Mouse (Mus musculus) brain, adult 2 months (tissue): ENCODE results near the gene March9.

Experiments
- DNase-seq: peaks from one replicate; pipeline ENCODE4 v3.0.0; 2011; ENCODE audit warnings: low read depth, low spot score

March9 gene

DNA sequence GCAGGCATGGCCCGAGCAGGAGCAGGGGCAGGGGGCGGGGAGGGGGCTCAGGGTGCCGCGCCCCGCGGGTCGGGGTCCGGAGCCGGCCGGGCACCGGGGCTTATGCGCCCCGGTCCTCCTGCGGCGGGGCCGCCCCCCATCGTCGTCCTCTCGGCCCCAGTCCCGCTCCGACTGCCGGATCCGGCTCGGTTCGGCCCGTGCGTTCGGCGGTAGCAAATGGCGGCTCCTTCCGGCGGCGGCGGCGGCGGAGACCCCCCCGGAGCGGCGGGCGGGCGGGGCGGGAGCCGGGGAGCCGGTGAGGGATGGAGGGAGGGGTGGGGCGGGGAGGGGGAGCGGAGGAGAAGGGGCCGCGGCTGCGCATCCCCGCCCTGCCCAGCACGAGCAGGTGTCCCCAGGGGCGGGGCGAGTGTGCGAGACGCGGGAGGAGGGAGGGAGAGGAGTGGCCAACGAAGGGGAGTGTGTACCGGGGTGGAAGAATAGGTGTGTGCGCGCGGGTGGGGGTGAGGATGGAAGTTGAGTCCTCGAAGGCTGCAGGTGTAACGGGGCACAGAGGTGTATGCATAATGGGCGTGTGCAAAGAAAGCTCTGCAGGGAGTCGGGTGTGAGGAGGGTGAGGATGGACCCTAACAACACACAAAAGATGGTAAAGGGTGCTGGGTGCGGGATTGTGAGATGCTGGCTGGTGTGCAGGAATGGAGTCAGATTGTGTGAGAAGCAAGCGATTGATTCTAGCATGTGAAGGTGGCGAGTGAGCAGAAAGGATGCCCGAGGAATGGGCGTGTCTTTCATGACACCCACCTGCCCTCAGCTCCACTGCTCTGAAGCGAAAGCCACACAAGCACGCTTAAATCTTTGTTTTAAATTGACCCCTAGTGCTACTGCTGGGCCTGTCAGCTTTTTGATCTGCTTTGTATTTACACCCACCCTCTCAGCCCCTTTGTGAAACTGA is at the start of gene March9:
Gene March9 (minus strand): TSS at position 217 of the 949 bp plus-strand sequence.
- DNase-seq, result peak; percentile 94

GRCm38 (mm10) chr10:127108262-127108583 is 48.2 kb upstream of the March9 start:
- no peak for DNase-seq

DNA sequence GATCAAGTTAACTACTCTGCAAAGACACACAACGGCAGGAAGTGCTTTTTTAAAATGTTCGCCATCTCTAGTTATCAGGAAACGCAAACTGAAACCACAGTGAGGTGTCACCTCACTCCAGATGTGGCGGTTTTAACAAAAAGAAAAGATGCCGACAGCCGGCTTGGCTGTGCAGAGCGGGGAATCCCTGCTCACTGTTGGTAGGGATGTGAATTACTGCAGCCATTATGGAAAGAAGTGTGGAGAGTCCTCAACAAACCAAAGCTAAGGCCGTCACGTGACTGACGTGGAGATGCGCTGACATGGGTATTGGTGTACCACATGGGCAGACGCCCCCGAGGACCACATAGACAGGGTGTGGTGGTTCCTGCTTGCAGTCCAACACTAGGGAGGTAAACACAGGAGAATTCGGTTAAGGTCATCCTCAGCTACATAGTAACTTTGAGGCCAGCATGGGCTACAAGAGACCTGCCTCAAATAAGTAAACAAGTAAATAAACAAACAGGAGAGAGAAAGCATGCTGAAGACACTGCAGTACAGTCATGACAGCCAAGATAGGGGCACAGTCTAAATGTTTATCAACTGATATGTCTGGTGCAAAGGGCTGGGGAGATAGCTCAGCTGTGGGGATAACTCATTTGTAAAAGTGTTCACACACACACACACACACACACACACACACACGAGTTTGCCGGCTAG is 47.7 kb upstream of the March9 start:
- DNase-seq, result no peak

DNA sequence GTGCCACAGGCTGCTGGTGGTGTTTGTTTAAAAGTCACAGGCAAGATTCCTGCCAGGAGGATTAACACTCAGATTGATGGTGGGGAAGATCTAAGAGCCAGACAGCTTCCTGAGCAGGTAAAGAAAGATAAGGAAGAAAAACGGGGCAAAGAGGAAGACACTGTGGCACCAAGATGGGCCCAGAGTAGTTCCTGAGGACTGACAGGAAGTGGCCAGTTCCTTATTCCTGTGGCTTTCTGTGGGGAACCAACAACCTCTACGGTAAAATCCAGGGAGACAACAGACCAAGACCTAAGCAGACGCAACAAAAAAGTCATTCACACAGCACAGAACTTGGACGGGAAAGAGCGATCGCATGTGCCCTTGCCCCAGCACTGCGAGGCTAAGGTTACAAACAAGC is 43.6 kb upstream of the March9 start:
- DNase-seq, result no peak

- DNase-seq, result no peak
Measured at GRCm38 (mm10) chr10:127101151-127101550, 41.2 kb upstream of the March9 start.

- DNase-seq, result no peak
Measured at GRCm38 (mm10) chr10:127100414-127100813, 40.4 kb upstream of the March9 start.

- no peak for DNase-seq
Measured at GRCm38 (mm10) chr10:127099868-127100267, 39.9 kb upstream of the March9 start.

- DNase-seq, result no peak
Measured at GRCm38 (mm10) chr10:127099191-127099590, 39.2 kb upstream of the March9 start.

DNA sequence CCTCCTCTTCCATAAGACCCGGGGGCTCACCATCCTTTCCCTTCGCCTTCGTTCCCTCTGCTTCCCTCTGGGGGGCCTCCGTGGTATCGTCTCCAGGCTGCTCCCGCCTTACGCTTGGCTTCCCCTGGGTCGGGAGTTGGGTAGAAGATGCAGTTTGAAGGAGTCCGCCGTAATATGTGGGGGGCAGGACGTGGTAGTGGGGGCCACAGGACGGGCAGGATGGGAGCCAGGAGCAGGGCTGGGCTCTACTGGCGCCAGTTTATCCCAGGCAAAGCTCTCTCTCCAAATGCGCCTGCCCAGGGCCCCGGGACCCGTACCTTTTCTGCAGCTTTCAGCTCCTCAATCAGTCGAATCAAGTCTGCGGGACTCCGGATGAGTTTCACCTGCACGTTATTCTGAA is 38.5 kb upstream of the March9 start:
- DNase-seq, result no peak

DNA sequence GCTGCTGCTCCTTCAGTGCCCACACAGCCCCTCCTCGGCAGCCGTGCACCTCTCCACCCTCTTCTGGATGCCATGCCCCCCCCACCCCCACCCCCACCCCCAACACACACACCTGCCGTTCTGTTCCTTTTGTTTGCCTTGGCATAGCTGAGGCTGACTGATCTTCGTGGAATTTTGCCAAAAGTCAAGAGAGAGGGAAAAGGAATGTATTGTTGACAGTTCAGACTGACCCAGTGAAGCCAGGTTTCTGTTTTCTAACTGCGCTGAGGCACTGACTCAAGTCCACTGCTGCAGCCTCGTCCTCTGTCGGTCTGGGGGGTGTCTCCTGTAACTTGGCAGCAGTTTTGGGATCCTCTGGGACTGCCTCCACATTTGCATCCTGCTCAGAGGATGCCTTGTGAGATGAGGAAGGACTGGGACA is 34.4 kb upstream of the March9 start:
- peak; percentile 80 for DNase-seq

DNA sequence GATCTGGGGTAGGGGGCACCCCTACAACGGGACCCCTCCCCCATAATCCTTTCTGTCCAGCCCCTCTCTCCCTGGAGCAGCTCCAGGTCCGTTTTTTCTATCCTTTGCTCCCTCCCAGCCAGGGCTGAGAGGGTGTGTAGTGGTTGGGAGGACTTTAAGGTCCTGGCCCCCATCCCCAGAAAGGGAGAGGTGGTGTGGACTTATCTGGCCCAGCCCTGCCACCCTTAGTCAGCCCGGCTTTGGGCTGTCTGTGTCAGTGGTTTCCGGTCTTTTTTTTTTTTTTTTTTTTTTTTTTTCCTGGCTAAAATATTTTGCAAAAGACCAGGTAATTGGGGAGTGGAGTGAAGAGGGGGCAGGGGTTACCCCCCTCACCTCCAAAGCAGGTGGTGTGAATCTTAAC is 32.8 kb upstream of the March9 start:
- DNase-seq, result no peak

DNA sequence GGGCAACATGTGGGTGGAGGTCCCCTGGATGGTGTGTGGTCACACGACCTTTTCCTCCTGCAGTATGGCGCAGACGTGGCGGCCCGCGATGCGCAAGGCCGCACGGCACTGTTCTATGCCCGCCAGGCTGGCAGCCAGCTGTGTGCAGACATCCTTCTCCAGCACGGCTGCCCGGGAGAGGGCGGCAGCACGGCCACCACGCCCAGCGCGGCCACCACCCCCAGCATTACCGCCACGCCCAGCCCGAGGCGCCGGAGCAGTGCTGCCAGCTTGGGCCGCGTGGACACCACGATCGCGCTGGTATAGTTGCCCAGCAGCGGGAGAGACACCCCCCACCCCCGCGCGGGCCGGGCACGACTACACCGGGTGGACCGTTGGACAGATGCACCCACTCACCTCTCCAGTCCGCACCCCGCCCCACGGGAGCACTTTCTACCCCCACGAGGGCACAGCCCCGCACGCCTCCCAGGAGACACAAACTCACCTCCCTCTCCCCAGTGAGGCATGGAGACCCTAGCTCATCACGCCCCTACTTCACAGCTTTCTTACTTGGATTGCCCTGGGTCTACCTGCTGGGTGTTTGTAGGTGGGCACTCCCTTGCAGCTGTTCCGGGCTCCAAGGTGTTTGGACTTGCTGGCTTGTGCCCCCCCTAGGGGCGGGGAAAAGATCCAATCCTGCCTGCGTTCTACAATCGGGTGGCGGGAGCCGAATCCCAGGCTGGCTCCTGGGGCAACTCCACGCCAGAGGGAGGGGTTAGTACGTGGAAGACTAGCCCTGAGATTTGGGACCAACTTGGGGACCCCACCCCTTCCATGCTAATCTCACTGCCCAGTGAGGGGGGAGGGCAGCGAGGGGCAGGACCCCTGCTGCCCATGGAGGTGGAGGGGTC is 31.8 kb upstream of the March9 start:
- DNase-seq, result peak; percentile 63

DNA sequence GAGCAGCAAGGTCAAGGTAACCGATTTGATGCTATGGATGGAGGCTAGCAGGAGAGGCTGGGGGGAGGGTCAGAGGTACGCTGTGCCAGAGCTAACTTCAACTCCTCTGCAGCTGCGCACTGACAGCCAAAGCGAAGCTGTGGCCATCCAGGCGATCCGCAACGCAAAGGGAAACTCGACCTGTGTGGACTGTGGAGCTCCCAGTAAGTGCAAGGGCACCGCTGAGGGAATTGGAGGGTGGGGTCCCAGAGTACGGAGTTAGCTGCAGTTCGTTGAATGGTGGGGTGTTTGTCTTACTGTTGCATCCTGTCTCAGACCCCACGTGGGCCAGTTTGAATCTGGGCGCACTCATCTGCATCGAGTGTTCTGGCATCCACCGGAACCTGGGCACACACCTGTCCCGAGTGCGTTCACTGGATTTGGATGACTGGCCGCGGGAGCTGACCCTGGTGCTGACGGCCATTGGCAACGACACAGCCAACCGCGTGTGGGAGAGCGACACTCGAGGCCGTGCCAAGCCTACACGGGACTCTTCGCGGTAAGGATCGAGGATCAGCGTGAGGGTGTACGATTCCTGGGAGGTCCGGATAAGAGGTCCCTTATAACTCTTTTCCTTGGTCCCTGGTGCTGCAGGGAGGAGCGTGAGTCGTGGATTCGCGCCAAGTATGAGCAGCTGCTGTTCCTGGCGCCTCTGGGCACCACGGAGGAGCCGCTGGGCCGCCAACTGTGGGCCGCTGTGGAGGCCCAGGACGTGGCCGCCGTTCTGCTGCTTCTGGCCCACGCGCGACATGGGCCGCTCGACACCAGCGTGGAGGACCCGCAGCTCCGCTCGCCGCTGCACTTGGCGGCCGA is 30.8 kb upstream of the March9 start:
- DNase-seq, result peak; percentile 76

- no peak for DNase-seq
Measured at GRCm38 (mm10) chr10:127085633-127086032, 25.6 kb upstream of the March9 start.

DNA sequence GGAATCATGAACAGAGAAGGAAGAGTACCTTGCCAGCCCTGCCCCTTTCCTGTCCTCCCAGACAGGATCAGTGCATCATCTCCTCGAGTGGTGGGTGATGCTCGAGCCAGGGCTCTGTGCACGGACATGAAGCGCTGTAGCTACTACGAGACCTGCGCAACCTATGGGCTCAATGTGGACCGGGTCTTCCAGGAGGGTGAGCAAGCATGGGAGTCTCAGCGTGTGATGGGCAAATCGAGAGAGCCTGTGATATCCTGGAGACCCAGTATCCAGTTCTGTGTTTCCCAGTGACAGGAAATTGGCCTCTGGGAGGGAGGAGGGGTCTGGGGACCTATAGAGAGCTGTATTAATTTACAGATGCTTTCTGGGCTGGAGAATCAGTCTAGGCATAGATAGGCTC is 25.1 kb upstream of the March9 start:
- DNase-seq, result no peak

GRCm38 (mm10) chr10:127083915-127084306 is 23.9 kb upstream of the March9 start:
- DNase-seq, result no peak

GRCm38 (mm10) chr10:127083292-127083914 is 23.4 kb upstream of the March9 start:
- no peak for DNase-seq

DNA sequence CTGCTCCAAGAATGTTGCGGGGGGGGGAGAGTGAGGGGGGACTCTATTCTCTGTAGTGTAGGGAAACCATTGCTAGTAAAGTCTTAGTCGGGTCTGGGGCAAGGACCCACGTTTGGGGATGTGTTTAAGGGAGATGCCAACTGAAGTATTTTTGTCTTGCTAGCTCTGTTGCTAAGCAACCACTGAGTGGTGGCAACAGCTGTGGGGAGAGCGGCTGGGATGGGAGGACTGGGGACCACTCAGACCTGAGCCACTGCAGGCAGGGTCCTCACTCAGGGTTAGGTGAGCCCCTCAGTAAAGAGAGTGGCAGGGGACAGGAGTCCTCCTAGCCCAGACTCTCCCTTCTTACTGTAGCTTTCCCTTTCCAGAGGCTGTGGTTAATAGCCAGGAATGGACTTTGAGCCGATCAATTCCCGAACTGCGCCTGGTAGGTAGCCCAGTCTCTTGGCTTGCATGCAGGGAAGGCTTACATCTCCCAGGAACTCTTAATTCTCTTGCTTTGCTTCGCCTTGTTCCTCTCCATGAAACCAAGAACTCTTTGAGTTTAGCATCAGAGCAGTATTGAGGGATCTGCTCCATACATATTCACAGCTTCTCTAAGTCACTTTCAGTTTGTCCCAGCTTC is 22.1 kb upstream of the March9 start:
- DNase-seq, result peak; percentile 78

GRCm38 (mm10) chr10:127080901-127081780 is 21.2 kb upstream of the March9 start:
- peak; percentile 89 for DNase-seq
